Mouse (Mus musculus) kidney, postnatal 0 days (tissue): ENCODE measurements around the gene Rfx8. TPM values are rescaled to one million over a fixed set of nuclear protein-coding genes. Genes with fewer than 3 reads are reported as not detected.
"Not testable (repeated sequence)": the region's sequence is repeated elsewhere in the genome, so short reads cannot be mapped to it uniquely, and the experiment has no call there.

Experiments used
- ATAC-seq: fragments of 200-750 bp; cut with Nextera tagmentation; replicated peaks from 2 replicates; pipeline ENCODE4 v1.8.0; 2017; ENCODE audit warnings: low read depth, moderate number of reproducible peaks, moderate TSS enrichment, moderate library complexity; ENCODE audit not compliant: low FRiP score
- DNase-seq: peaks from one replicate; pipeline ENCODE4 v3.0.0-alpha.2; 2016; ENCODE audit warnings: low spot score
- H3K27ac ChIP-seq: fragments of 300-500 bp; sonication (generic); 2 replicates; pipeline ENCODE4 v1.5.1; 2014; ENCODE audit warnings: mild to moderate bottlenecking
- H3K27me3 ChIP-seq: fragments of 300-500 bp; sonication (generic); 2 replicates; pipeline ENCODE4 v1.6.1; 2014; ENCODE audit warnings: low read length, mixed read lengths; ENCODE audit not compliant: insufficient read depth
- H3K36me3 ChIP-seq: fragments of 300-500 bp; sonication (generic); 2 replicates; pipeline ENCODE4 v1.6.1; 2014; ENCODE audit warnings: low read length, mixed read lengths; ENCODE audit not compliant: insufficient read depth
- H3K4me1 ChIP-seq: fragments of 300-500 bp; sonication (generic); replicated peaks from 2 replicates; pipeline ENCODE4 v1.6.1; 2014; ENCODE audit warnings: antibody characterized with exemption, low read length, mixed read lengths; ENCODE audit not compliant: insufficient read depth
- H3K4me2 ChIP-seq: fragments of 300-500 bp; sonication (generic); 2 replicates; pipeline ENCODE4 v1.6.1; 2014; ENCODE audit warnings: mild to moderate bottlenecking, low read length, moderate library complexity, mixed read lengths
- H3K4me3 ChIP-seq: fragments of 300-500 bp; sonication (generic); replicated peaks from 2 replicates; pipeline ENCODE4 v1.5.1; 2014; ENCODE audit warnings: low read depth, low read length
- H3K9ac ChIP-seq: fragments of 300-500 bp; sonication (generic); 2 replicates; pipeline ENCODE4 v1.6.1; 2014; ENCODE audit warnings: low read depth, low read length
- H3K9me3 ChIP-seq: fragments of 300-500 bp; sonication (generic); replicated peaks from 2 replicates; pipeline ENCODE4 v1.6.1; 2016; ENCODE audit warnings: low read length, inconsistent platforms, mixed read lengths
- CTCF ChIP-seq: IDR thresholded peaks from 2 replicates; pipeline ENCODE4 v1.5.1; 2016; ENCODE audit warnings: antibody characterized with exemption, low read depth, mild to moderate bottlenecking, moderate library complexity
- WGBS: fragments of 180-500 bp; shearing (Covaris S2); extraction: QIAGEN DNeasy Blood & Tissue Kit; methylation state at CpG from one replicate; pipeline ENCODE4 v1.1.7; 2014; 5-methylcytosine and 5-hydroxymethylcytosine counted together
- polyA plus RNA-seq: library from polyadenylated mRNA; unstranded; fragments of >200 nt; fragmentation: Nextera tagmentation; extraction: Ambion mirVana; gene quantifications from 2 replicates; pipeline ENCODE4 v1.2.1, GENCODE M21; 2015

Rfx8 gene
- polyA plus RNA-seq, 1 experiment from 2014 or later = 0.29 TPM

DNA sequence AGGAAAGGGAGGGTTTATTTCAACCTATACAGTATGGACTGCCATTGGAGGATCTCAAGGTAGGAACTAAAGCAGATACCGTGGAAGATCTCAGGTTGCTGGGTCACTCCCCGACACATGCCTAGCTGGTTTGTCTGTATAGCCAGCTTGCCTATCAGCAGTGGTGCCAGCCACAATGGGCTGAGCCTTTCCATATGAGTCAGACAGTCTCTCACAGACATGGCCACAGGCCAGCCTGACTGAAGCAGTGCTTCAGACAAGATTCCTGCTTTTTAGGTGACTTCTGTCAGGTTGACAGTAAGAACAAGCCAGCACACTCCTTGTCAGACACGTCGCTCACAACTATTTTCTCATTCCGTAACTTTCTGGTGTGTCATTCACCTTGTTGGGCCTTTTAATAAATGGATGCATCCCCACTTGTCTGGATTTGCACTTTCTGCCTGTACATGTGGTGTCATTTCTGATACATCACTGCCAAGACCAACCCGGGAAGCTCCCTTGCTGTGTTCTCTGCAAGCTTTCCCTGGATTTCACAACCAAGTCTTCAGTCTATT is 63.7 kb downstream of the Rfx8 start:
- no peak overlapping the region for H3K9ac ChIP-seq
- no peak for TF ChIP-seq CTCF
- H3K27ac ChIP-seq = no peak overlapping the region
- no peaks in the 10 kb centered on the region for H3K4me1 ChIP-seq
- no peaks in the 10 kb centered on the region for H3K36me3 ChIP-seq
- ATAC-seq (no peak), DNase-seq (no peak)
- H3K9me3 ChIP-seq = no peaks in the 10 kb centered on the region
- H3K27me3 ChIP-seq = no peaks in the 10 kb centered on the region; the same call in 1 of the 2 replicates
- H3K4me2 ChIP-seq = no peak overlapping the region
- H3K4me3 ChIP-seq = no peak overlapping the region
- 76% methylated on average over 6 of the region's 6 CpGs for WGBS

DNA sequence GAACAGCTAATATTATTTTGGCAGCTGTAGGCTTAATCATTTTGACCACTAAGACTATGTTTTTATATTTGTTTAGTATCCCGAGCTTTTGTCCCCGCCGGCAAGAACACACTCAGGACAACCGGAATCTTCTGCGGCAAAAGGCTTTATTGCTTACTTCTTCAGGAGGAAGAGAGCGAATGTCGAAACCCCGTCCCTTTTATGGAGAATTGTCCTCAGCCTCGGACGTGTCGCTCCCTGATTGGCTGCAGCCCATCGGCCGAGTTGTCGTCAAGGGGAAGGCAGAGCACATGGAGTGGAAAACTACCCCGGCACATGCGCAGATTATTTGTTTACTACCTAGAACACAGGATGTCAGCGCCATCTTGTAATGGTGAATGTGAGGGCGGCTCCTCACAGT is 65.9 kb downstream of the Rfx8 start:
- not testable (repeated sequence) for H3K4me1 ChIP-seq, H3K27ac ChIP-seq, DNase-seq, H3K4me3 ChIP-seq, H3K9me3 ChIP-seq, H3K4me2 ChIP-seq, H3K9ac ChIP-seq, H3K36me3 ChIP-seq, ATAC-seq
- peaks cover 12% of the 10 kb centered on the region for H3K27me3 ChIP-seq
- 89% methylated on average over 18 of the region's 18 CpGs for WGBS

DNA sequence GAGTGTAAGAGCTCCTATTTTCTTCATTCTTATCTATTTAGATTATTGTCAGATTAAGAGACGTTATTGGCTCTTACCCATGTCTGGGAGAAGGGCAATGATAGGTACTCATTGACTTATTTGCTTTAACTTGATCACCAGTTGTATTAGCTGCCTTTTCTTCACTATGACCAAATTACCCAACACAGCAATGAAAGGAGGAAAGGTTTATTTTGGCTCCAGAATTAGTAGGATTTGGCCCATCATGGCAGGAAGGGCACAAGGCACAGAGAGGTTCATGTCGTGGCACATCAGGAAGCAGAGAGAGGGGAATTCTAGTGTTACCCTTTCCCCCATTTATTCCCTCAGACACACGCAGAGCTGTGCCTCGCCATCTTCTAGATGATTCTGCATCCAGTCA is 67.8 kb downstream of the Rfx8 start:
- Histone ChIP-seq H3K27me3 (peaks cover 16% of the 10 kb centered on the region), H3K4me2 (no peak overlapping the region), H3K4me3 (no peak overlapping the region), H3K27ac (no peak overlapping the region), H3K4me1 (peaks cover 6% of the 10 kb centered on the region), H3K9me3 (no peaks in the 10 kb centered on the region), H3K9ac (no peak overlapping the region), H3K36me3 (no peaks in the 10 kb centered on the region)
- 70% methylated on average over 4 of the region's 4 CpGs for WGBS
- TF ChIP-seq CTCF = no peak
- ATAC-seq (no peak), DNase-seq (no peak)

DNA sequence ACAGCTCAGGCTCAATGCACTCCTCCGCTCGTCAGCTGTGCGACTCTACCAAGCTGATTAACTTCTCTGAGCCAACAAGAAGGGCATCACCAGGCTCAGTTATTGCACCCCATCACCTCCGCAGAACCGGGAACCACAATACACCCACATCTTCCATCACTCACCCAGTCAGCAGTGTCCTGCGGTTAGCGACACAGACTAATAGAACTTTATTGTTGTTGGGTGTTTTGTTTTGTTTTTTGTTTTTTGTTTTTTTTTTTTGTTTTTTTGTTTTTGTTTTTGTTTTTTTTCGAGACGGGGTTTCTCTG is 69.6 kb downstream of the Rfx8 start, which contains the start of gene Creg2:
Gene Creg2, minus strand, starts transcription at position 234 of the 308 bp plus-strand sequence.
- peak within 1 kb of the TSS; percentile 45 for H3K4me3 ChIP-seq
- H3K27ac ChIP-seq = no peak within 1 kb of the TSS
- WGBS = 30% methylated on average over 9 of the region's 9 CpGs
- peak within 1 kb of the TSS; percentile 93 for H3K4me2 ChIP-seq
- peaks cover 6% of the 10 kb centered on the region for H3K4me1 ChIP-seq
- no peaks in the 10 kb centered on the region for H3K36me3 ChIP-seq
- ATAC-seq (no peak), DNase-seq (no peak)
- TF ChIP-seq CTCF = no peak
- peaks cover 16% of the 10 kb centered on the region for H3K27me3 ChIP-seq
- no peaks in the 10 kb centered on the region for H3K9me3 ChIP-seq
- 0 out of 2 replicates have a peak within 1 kb of the TSS, but pooled peaks have one; percentile 31 for H3K9ac ChIP-seq

DNA sequence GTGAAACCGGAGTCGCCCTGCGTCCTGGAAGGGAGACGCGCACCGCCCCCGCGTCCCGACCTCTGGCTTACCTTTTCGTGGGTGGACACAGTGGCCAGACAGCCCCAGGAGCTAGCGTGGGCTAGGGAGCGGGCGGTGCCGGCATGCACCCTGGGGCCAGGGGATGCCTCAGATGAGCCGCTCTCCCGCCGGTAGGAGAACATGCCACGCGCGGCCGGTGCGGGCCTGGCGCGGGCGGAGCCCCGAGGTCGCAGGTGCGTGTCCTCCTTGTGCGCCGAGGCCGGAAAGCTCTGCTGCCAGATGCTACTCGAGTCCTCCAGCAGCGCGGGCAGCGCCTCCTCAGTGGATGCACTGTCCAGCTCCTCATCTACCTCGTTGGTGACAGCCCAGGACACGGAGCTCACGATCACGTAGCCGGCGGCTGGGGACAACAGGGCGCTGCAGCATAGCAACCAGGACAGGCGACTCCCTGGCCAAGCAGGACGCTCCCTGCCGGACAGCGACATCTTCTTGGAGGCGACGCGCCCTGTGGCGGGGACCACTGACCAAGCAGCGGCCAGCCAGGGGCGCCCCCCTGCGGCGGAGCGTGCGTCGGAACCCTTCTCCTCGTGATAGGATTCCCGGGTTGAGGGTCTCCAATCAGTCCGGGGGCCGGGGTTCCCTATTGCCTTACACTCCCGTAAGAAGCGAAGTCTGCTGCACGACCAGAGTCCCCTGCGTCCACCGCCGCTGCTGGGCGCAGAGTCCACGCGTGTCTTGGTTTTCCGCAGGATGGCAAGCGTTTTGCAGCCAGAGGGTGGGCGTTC is 70.2 kb downstream of the Rfx8 start:
- ATAC-seq (peak; percentile 83), DNase-seq (peak; percentile 88)
- Histone ChIP-seq H3K4me2 (peak overlapping the region; percentile 93), H3K9ac (0 out of 2 replicates have a peak overlapping the region, but pooled peaks have one; percentile 31), H3K4me1 (peaks cover 6% of the 10 kb centered on the region), H3K27ac (no peak overlapping the region), H3K4me3 (peak overlapping the region; percentile 45), H3K9me3 (no peaks in the 10 kb centered on the region), H3K27me3 (peaks cover 16% of the 10 kb centered on the region), H3K36me3 (no peaks in the 10 kb centered on the region)
- peak; percentile 79 for TF ChIP-seq CTCF
- WGBS = 1% methylated on average over 73 of the region's 73 CpGs

DNA sequence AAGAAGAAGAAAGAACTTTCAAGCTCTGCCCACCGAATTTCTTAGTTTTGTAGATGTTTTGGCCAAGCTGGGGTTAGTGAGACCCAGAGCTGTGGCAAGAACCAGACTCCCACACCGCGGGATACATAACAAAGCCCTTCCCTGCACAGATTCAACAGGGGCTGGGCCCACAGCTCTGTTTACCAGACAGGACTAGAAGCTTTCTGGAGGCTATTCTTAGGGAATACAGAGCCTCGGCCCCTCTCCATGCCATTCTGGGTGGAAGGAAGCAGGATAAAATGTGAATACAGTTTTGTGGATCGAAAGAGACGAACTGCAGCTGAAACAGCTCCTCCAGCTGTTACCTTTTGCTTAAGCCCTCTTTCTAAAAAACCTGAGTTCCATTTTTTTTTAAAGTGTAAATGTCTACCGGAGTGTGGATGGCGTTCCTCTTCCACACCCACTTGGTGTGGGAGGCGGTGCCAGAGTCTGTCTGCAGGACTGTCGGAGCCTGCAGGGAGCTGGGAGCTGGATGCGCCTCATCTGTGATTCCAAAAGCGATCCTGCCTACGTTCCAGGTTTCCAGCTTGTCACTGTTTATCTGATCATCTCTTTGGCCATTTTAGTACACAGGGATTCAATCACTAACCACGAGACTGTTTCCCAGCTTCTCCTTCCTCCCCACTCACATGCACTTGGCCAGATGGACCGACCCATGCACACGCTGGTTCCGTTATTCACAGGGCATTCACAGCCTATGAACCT is 70.9 kb downstream of the Rfx8 start:
- no peak for TF ChIP-seq CTCF
- Histone ChIP-seq H3K4me1 (peaks cover 6% of the 10 kb centered on the region), H3K36me3 (no peaks in the 10 kb centered on the region), H3K27ac (no peak overlapping the region), H3K4me2 (peak overlapping the region; percentile 93), H3K9ac (0 out of 2 replicates have a peak overlapping the region, but pooled peaks have one; percentile 31), H3K9me3 (no peaks in the 10 kb centered on the region), H3K4me3 (peak overlapping the region; percentile 45), H3K27me3 (peaks cover 16% of the 10 kb centered on the region)
- 12% methylated on average over 17 of the region's 17 CpGs for WGBS
- 0 out of 2 replicates have a peak, but pooled peaks have one; percentile 15 for ATAC-seq
- DNase-seq = peak; percentile 11
